Mouse (Mus musculus) brain, embryonic 14.5 days (tissue): ENCODE results near the gene Zscan10.

Experiments
- CTCF ChIP-seq: fragments of 200-500 bp; IDR thresholded peaks from 2 replicates; pipeline ENCODE4 v1.5.1; 2012; ENCODE audit warnings: inconsistent platforms, mild to moderate bottlenecking, moderate library complexity, borderline replicate concordance; ENCODE audit not compliant: insufficient read depth, insufficient read length; ENCODE audit errors: extremely low read depth
- POLR2A ChIP-seq: fragments of 200-500 bp; IDR thresholded peaks from 2 replicates; pipeline ENCODE4 v1.6.1; 2012; ENCODE audit warnings: mild to moderate bottlenecking, inconsistent platforms, borderline replicate concordance; ENCODE audit not compliant: poor library complexity, insufficient read depth, insufficient read length, severe bottlenecking; ENCODE audit errors: extremely low read depth

DNA sequence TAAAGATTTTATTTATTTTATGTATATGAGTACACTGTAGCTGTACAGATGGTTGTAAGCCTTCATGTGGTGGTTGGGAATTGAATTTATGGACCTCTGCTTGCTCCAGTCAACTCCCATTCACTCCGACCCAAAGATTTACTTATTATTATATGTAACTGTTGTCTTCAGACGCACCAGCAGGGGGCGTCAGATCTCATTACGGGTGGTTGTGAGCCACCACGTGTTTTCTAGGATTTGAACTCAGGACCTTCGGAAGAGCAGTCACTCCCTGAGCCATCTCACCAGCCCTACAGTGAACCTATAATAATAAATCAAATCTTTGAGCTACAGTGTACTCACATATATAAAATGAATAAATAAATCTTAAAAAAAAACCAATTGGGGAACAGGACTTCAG is 28.6 kb upstream of the Zscan10 start:
- no peak for TF ChIP-seq CTCF
- TF ChIP-seq POLR2A: no peak
